Mouse (Mus musculus): Measurements from ENCODE around the gene St3gal3. TPM values are rescaled to one million over a fixed set of nuclear protein-coding genes. Genes with fewer than 3 reads are reported as not detected.

St3gal3 gene
- polyA plus RNA-seq, 1 experiment from 2014 or later: 5.9 TPM

GRCm38 (mm10) chr4:118099637-118100364 lies 34.9 kb downstream of the St3gal3 start:
- WGBS: 94% methylated on average over 8 of the region's 8 CpGs
- 0 out of 2 replicates have a peak, but pooled peaks cover under 1% of the 10 kb centered on the region for H3K36me3 ChIP-seq (replicated peaks)
- no peaks in the 10 kb centered on the region for H3K4me1 ChIP-seq
- no peaks in the 10 kb centered on the region for H3K9me3 ChIP-seq
- H3K4me3 ChIP-seq: no peak overlapping the region
- no peak for DNase-seq (ENCODE audit: extremely low spot score, low spot score)
- no peak overlapping the region for H3K27ac ChIP-seq
- H3K27me3 ChIP-seq (ENCODE audit: poor library complexity, severe bottlenecking): no peaks in the 10 kb centered on the region

GRCm38 (mm10) chr4:118098571-118098970 lies 36.1 kb downstream of the St3gal3 start:
- DNase-seq (ENCODE audit: extremely low spot score, low spot score): no peak
- Histone ChIP-seq H3K36me3 (replicated peaks) (peaks cover 7% of the 10 kb centered on the region), H3K4me3 (no peak overlapping the region), H3K27ac (no peak overlapping the region), H3K27me3 (ENCODE audit: poor library complexity, severe bottlenecking) (no peaks in the 10 kb centered on the region), H3K4me1 (no peaks in the 10 kb centered on the region), H3K9me3 (no peaks in the 10 kb centered on the region)
- WGBS: 96% methylated on average over 6 of the region's 6 CpGs

- H3K9me3 ChIP-seq: no peaks in the 10 kb centered on the region
- no peak for DNase-seq (ENCODE audit: extremely low spot score, low spot score)
- H3K4me1 ChIP-seq: no peaks in the 10 kb centered on the region
- H3K36me3 ChIP-seq (replicated peaks): peaks cover 7% of the 10 kb centered on the region
- H3K27me3 ChIP-seq (ENCODE audit: poor library complexity, severe bottlenecking): no peaks in the 10 kb centered on the region
- WGBS: 84% methylated on average over 6 of the region's 6 CpGs
- no peak overlapping the region for H3K27ac ChIP-seq
- H3K4me3 ChIP-seq: no peak overlapping the region
Measured at GRCm38 (mm10) chr4:118096069-118096468, 38.6 kb downstream of the St3gal3 start.

GRCm38 (mm10) chr4:118092784-118093457 lies 41.8 kb downstream of the St3gal3 start:
- no peak overlapping the region for H3K4me3 ChIP-seq
- no peaks in the 10 kb centered on the region for H3K4me1 ChIP-seq
- H3K27me3 ChIP-seq (ENCODE audit: poor library complexity, severe bottlenecking): no peaks in the 10 kb centered on the region
- no peak overlapping the region for H3K27ac ChIP-seq
- peaks cover 7% of the 10 kb centered on the region for H3K36me3 ChIP-seq (replicated peaks)
- no peak for DNase-seq (ENCODE audit: extremely low spot score, low spot score)
- no peaks in the 10 kb centered on the region for H3K9me3 ChIP-seq
- 94% methylated on average over 11 of the region's 11 CpGs for WGBS

GRCm38 (mm10) chr4:118090449-118090848 lies 44.3 kb downstream of the St3gal3 start:
- Histone ChIP-seq H3K27me3 (ENCODE audit: poor library complexity, severe bottlenecking) (no peaks in the 10 kb centered on the region), H3K36me3 (replicated peaks) (peaks cover 7% of the 10 kb centered on the region), H3K27ac (no peak overlapping the region), H3K4me1 (no peaks in the 10 kb centered on the region), H3K9me3 (no peaks in the 10 kb centered on the region), H3K4me3 (no peak overlapping the region)
- DNase-seq (ENCODE audit: extremely low spot score, low spot score): no peak
- WGBS: 90% methylated on average over 11 of the region's 11 CpGs

GRCm38 (mm10) chr4:118089939-118090338 lies 44.8 kb downstream of the St3gal3 start:
- WGBS: 63% methylated on average over 9 of the region's 9 CpGs
- no peak for DNase-seq (ENCODE audit: extremely low spot score, low spot score)

GRCm38 (mm10) chr4:118088771-118089170 lies 45.9 kb downstream of the St3gal3 start:
- Histone ChIP-seq H3K9me3 (no peaks in the 10 kb centered on the region), H3K36me3 (replicated peaks) (no peaks in the 10 kb centered on the region), H3K4me3 (no peak overlapping the region), H3K27ac (no peak overlapping the region), H3K27me3 (ENCODE audit: poor library complexity, severe bottlenecking) (no peaks in the 10 kb centered on the region), H3K4me1 (no peaks in the 10 kb centered on the region)
- WGBS: 90% methylated on average over 2 of the region's 2 CpGs
- DNase-seq (ENCODE audit: extremely low spot score, low spot score): no peak

More at GRCm38 (mm10) chr4:118089939-118090338, 44.8 kb downstream of the St3gal3 start:
- Histone ChIP-seq H3K9me3 (no peaks in the 10 kb centered on the region), H3K27me3 (ENCODE audit: poor library complexity, severe bottlenecking) (no peaks in the 10 kb centered on the region), H3K36me3 (replicated peaks) (peaks cover 7% of the 10 kb centered on the region), H3K4me3 (no peak overlapping the region), H3K4me1 (no peaks in the 10 kb centered on the region), H3K27ac (no peak overlapping the region)

- no peaks in the 10 kb centered on the region for H3K36me3 ChIP-seq (replicated peaks)
- no peak for DNase-seq (ENCODE audit: extremely low spot score, low spot score)
- no peak overlapping the region for H3K4me3 ChIP-seq
- no peaks in the 10 kb centered on the region for H3K9me3 ChIP-seq
- no peak overlapping the region for H3K27ac ChIP-seq
- H3K27me3 ChIP-seq (ENCODE audit: poor library complexity, severe bottlenecking): no peaks in the 10 kb centered on the region
- H3K4me1 ChIP-seq: peaks cover 8% of the 10 kb centered on the region
- WGBS: 74% methylated on average over 4 of the region's 4 CpGs
Measured at GRCm38 (mm10) chr4:118085025-118085424, 49.7 kb downstream of the St3gal3 start.

GRCm38 (mm10) chr4:118083217-118083951 lies 51.3 kb downstream of the St3gal3 start:
- DNase-seq (ENCODE audit: extremely low spot score, low spot score): peak; percentile 89
- H3K4me3 ChIP-seq: no peak overlapping the region
- H3K36me3 ChIP-seq (replicated peaks): no peaks in the 10 kb centered on the region
- no peaks in the 10 kb centered on the region for H3K9me3 ChIP-seq
- no peak overlapping the region for H3K27ac ChIP-seq
- peaks cover 8% of the 10 kb centered on the region for H3K4me1 ChIP-seq
- no peaks in the 10 kb centered on the region for H3K27me3 ChIP-seq (ENCODE audit: poor library complexity, severe bottlenecking)
- 41% methylated on average over 14 of the region's 14 CpGs for WGBS

GRCm38 (mm10) chr4:118081608-118082331 lies 52.9 kb downstream of the St3gal3 start:
- Histone ChIP-seq H3K9me3 (no peaks in the 10 kb centered on the region), H3K4me1 (peaks cover 8% of the 10 kb centered on the region), H3K27me3 (ENCODE audit: poor library complexity, severe bottlenecking) (no peaks in the 10 kb centered on the region), H3K36me3 (replicated peaks) (0 out of 2 replicates have a peak, but pooled peaks cover 2% of the 10 kb centered on the region), H3K4me3 (no peak overlapping the region), H3K27ac (no peak overlapping the region)
- WGBS: 86% methylated on average over 18 of the region's 18 CpGs
- no peak for DNase-seq (ENCODE audit: extremely low spot score, low spot score)

GRCm38 (mm10) chr4:118080481-118080880 lies 54.2 kb downstream of the St3gal3 start:
- Histone ChIP-seq H3K9me3 (no peaks in the 10 kb centered on the region), H3K4me3 (no peak overlapping the region), H3K27ac (peak overlapping the region; percentile 44), H3K27me3 (ENCODE audit: poor library complexity, severe bottlenecking) (no peaks in the 10 kb centered on the region), H3K36me3 (replicated peaks) (0 out of 2 replicates have a peak, but pooled peaks cover 10% of the 10 kb centered on the region), H3K4me1 (peaks cover 10% of the 10 kb centered on the region)
- WGBS: 83% methylated on average over 8 of the region's 8 CpGs
- DNase-seq (ENCODE audit: extremely low spot score, low spot score): no peak

- Histone ChIP-seq H3K4me3 (no peak overlapping the region), H3K36me3 (replicated peaks) (peaks cover 11% of the 10 kb centered on the region), H3K4me1 (peaks cover 12% of the 10 kb centered on the region), H3K27ac (peak overlapping the region; percentile 40; the same call in 1 of the 2 replicates), H3K27me3 (ENCODE audit: poor library complexity, severe bottlenecking) (no peaks in the 10 kb centered on the region), H3K9me3 (peaks cover 2% of the 10 kb centered on the region; the same call in 1 of the 2 replicates)
- DNase-seq (ENCODE audit: extremely low spot score, low spot score): no peak
- WGBS: 87% methylated on average over 8 of the region's 8 CpGs
Measured at GRCm38 (mm10) chr4:118079195-118079594, 55.5 kb downstream of the St3gal3 start.
